In genomic region chr2:90745053-90745678, GRCm38 (mm10) we compare ENCODE assay signal across 8 mouse cellular contexts. TPM values are rescaled to one million over a fixed set of nuclear protein-coding genes. Genes with fewer than 3 reads are reported as not detected.
DNase-seq lines count a peak whose midpoint lies in the region; ATAC-seq and TF ChIP-seq lines count a peak whose summit lies in the region.

Fnbp4 (plus strand) TSS chr2:90745370.

- peak within 1 kb of the TSS; percentile 93 for H3K4me3 ChIP-seq in forebrain, embryonic 10.5 days
- H3K4me3 ChIP-seq in heart, embryonic 15.5 days: peak within 1 kb of the TSS; percentile 81
- peak within 1 kb of the TSS; percentile 85 to 97 for H3K4me3 ChIP-seq in liver, embryonic 14.5 days (ENCODE audit: insufficient read depth in 1 of 2, low read depth in 2 of 2, low read length in 2 of 2)
- H3K4me3 ChIP-seq in neural tube, embryonic 11.5 days (ENCODE audit: low read depth, low read length): peak within 1 kb of the TSS; percentile 95
- peak within 1 kb of the TSS; percentile 92 for H3K4me3 ChIP-seq in stomach, postnatal 0 days (ENCODE audit: low read depth, low read length)

- peak within 1 kb of the TSS; percentile 71 for H3K4me2 ChIP-seq in heart, embryonic 15.5 days
- peak within 1 kb of the TSS; percentile 88 for H3K4me2 ChIP-seq in liver, embryonic 14.5 days (ENCODE audit: low read depth)
- H3K4me2 ChIP-seq in neural tube, embryonic 11.5 days (ENCODE audit: low read depth): peak within 1 kb of the TSS; percentile 75
- H3K4me2 ChIP-seq in stomach, postnatal 0 days (replicated peaks; ENCODE audit: low read depth): peak within 1 kb of the TSS; percentile 68

- H3K27me3 ChIP-seq in forebrain, embryonic 10.5 days (ENCODE audit: poor library complexity, severe bottlenecking): no peaks in the 10 kb centered on the region
- H3K27me3 ChIP-seq in heart, embryonic 15.5 days: no peaks in the 10 kb centered on the region
- no peaks in the 10 kb centered on the region for H3K27me3 ChIP-seq in liver, embryonic 14.5 days (ENCODE audit: control insufficient read depth, insufficient read depth, low read length)
- no peaks in the 10 kb centered on the region for H3K27me3 ChIP-seq in neural tube, embryonic 11.5 days (ENCODE audit: control insufficient read depth, insufficient read depth, low read length)
- H3K27me3 ChIP-seq in stomach, postnatal 0 days (ENCODE audit: control insufficient read depth, insufficient read depth, low read length): no peaks in the 10 kb centered on the region

- TF ChIP-seq CTCF in liver, embryonic 14.5 days (IDR thresholded peaks at IDR 0.05; ENCODE audit: low read depth): peak; percentile 51
- peak; percentile 48 for TF ChIP-seq CTCF in stomach, postnatal 0 days (IDR thresholded peaks at IDR 0.05; ENCODE audit: low read depth)

- under 1% methylated on average over 44 of the region's 44 CpGs for whole genome bisulfite sequencing in forebrain, embryonic 10.5 days
- WGBS in heart, embryonic 15.5 days: under 1% methylated on average over 44 of the region's 44 CpGs
- under 1% methylated on average over 44 of the region's 44 CpGs for WGBS in liver, embryonic 14.5 days (ENCODE audit: insufficient replicate concordance)
- WGBS in neural tube, embryonic 11.5 days: under 1% methylated on average over 43 of the region's 44 CpGs
- WGBS in stomach, postnatal 0 days: under 1% methylated on average over 44 of the region's 44 CpGs

- no peaks in the 10 kb centered on the region for H3K9me3 ChIP-seq in forebrain, embryonic 10.5 days
- no peaks in the 10 kb centered on the region for H3K9me3 ChIP-seq in heart, embryonic 15.5 days (replicated peaks)
- no peaks in the 10 kb centered on the region for H3K9me3 ChIP-seq in liver, embryonic 14.5 days (ENCODE audit: control insufficient read depth, low read length)
- no peaks in the 10 kb centered on the region for H3K9me3 ChIP-seq in neural tube, embryonic 11.5 days (ENCODE audit: control insufficient read depth, low read length)
- H3K9me3 ChIP-seq in stomach, postnatal 0 days (ENCODE audit: control insufficient read depth, low read length): no peaks in the 10 kb centered on the region

- peak; percentile 99 for ATAC-seq in heart, embryonic 15.5 days (replicated peaks; ENCODE audit: insufficient number of reproducible peaks, insufficient read depth, low FRiP score, low read depth)
- peak; percentile 98 for ATAC-seq in liver, embryonic 14.5 days (ENCODE audit: insufficient read depth)
- ATAC-seq in neural tube, embryonic 11.5 days (ENCODE audit: insufficient read depth, low FRiP score, low TSS enrichment): peak; percentile 99
- ATAC-seq in stomach, postnatal 0 days (ENCODE audit: low FRiP score, low TSS enrichment): peak; percentile 99

- peaks cover 36% of the 10 kb centered on the region for H3K36me3 ChIP-seq in forebrain, embryonic 10.5 days (replicated peaks)
- peaks cover 12% of the 10 kb centered on the region; the same call in 1 of the 2 replicates for H3K36me3 ChIP-seq in heart, embryonic 15.5 days
- peaks cover 10% of the 10 kb centered on the region for H3K36me3 ChIP-seq in liver, embryonic 14.5 days (replicated peaks; ENCODE audit: control insufficient read depth, insufficient read depth, low read depth)
- H3K36me3 ChIP-seq in neural tube, embryonic 11.5 days (ENCODE audit: control insufficient read depth, insufficient read depth, low read length): 0 out of 2 replicates have a peak, but pooled peaks cover 3% of the 10 kb centered on the region
- peaks cover 2% of the 10 kb centered on the region; the same call in 1 of the 2 replicates for H3K36me3 ChIP-seq in stomach, postnatal 0 days (ENCODE audit: control insufficient read depth, insufficient read depth, low read length)

- peak; percentile 37 for TF ChIP-seq EP300 in liver, embryonic 14.5 days (IDR thresholded peaks at IDR 0.05; ENCODE audit: low read depth)
- no peak for TF ChIP-seq EP300 in stomach, postnatal 0 days (optimal IDR thresholded peaks at IDR 0.05)

- DNase-seq in CD8-positive naive resting alpha-beta T cell, adult 2 months (ENCODE audit: low read depth in 2 of 2, low spot score in 2 of 2): peak; percentile 96 to 97
- DNase-seq in c-Kit-positive CD71-negative TER-119-negative erythroid progenitor cells, embryonic 14.5 days (ENCODE audit: low read depth): peak; percentile 98
- DNase-seq in forebrain, embryonic 10.5 days (ENCODE audit: extremely low spot score, low spot score): peak; percentile 98
- DNase-seq in kidney, postnatal 25 days: peak; percentile 98 to 99
- peak; percentile 99 for DNase-seq in liver, embryonic 14.5 days (ENCODE audit: low read depth in 3 of 3, low spot score in 3 of 3)
- peak; percentile 99 for DNase-seq in neural tube, embryonic 11.5 days (ENCODE audit: low spot score)
- peak; percentile 98 for DNase-seq in stomach, postnatal 0 days (ENCODE audit: low spot score)

- H3K9ac ChIP-seq in heart, embryonic 15.5 days: peak within 1 kb of the TSS; percentile 93
- peak within 1 kb of the TSS; percentile 94 for H3K9ac ChIP-seq in liver, embryonic 14.5 days (replicated peaks)
- peak within 1 kb of the TSS; percentile 98 for H3K9ac ChIP-seq in neural tube, embryonic 11.5 days (ENCODE audit: low read length)
- peak within 1 kb of the TSS; percentile 97 for H3K9ac ChIP-seq in stomach, postnatal 0 days (ENCODE audit: low read length)

- H3K27ac ChIP-seq in forebrain, embryonic 10.5 days: peak within 1 kb of the TSS; percentile 98
- peak within 1 kb of the TSS; percentile 96 for H3K27ac ChIP-seq in heart, embryonic 15.5 days
- peak within 1 kb of the TSS; percentile 84 for H3K27ac ChIP-seq in liver, embryonic 14.5 days
- H3K27ac ChIP-seq in neural tube, embryonic 11.5 days (ENCODE audit: low read depth, low read length): peak within 1 kb of the TSS; percentile 91
- H3K27ac ChIP-seq in stomach, postnatal 0 days (replicated peaks): peak within 1 kb of the TSS; percentile 99

- H3K4me1 ChIP-seq in forebrain, embryonic 10.5 days: peaks cover 24% of the 10 kb centered on the region
- peaks cover 14% of the 10 kb centered on the region for H3K4me1 ChIP-seq in heart, embryonic 15.5 days (replicated peaks)
- H3K4me1 ChIP-seq in liver, embryonic 14.5 days (replicated peaks; ENCODE audit: control insufficient read depth in 2 of 2, insufficient read depth in 2 of 2, low read length in 1 of 2): peaks cover 11 to 17% of the 10 kb centered on the region in 2 experiments; a peak in 3 of 4 replicates
- no peaks in the 10 kb centered on the region for H3K4me1 ChIP-seq in neural tube, embryonic 11.5 days (ENCODE audit: control insufficient read depth, insufficient read depth, low read length)
- peaks cover 4% of the 10 kb centered on the region; the same call in 1 of the 2 replicates for H3K4me1 ChIP-seq in stomach, postnatal 0 days (replicated peaks; ENCODE audit: control insufficient read depth, insufficient read depth)

RNA-seq across cellular contexts. Expression of gene Fnbp4, which starts in this region (rescaled TPM):
- 109 and 118 TPM in 2 replicates for polyA plus RNA-seq in forebrain, embryonic 10.5 days (2016; fragmentation: Nextera tagmentation; extraction: Ambion mirVana)
- polyA plus RNA-seq in heart, embryonic 15.5 days (2015; fragmentation: Nextera tagmentation; extraction: Ambion mirVana): 46.1 and 59.4 TPM in 2 replicates
- 22.4 and 25.8 TPM in 2 replicates for polyA plus RNA-seq in liver, embryonic 14.5 days (2012; rRNA removed)
- polyA plus RNA-seq in liver, embryonic 14.5 days (2014; fragmentation: Nextera tagmentation; extraction: Ambion mirVana): 20.9 and 21.3 TPM in 2 replicates
- 104 and 105 TPM in 2 replicates for polyA plus RNA-seq in neural tube, embryonic 11.5 days (2014; fragmentation: Nextera tagmentation; extraction: Ambion mirVana)
- polyA plus RNA-seq in stomach, postnatal 0 days (2015; fragmentation: Nextera tagmentation; extraction: Ambion mirVana): 26.3 and 31.0 TPM in 2 replicates

Comparison
In these comparisons a context has a peak if more than half of its experiments do, and no peak if none do; other contexts are left out.
1. Peak in every context shown above with its lines: DNase-seq, ATAC-seq, H3K4me3 ChIP-seq and H3K27ac ChIP-seq.